Mouse (Mus musculus) embryo, embryonic 10 days (tissue): ENCODE data around the gene Morn4.

ENCODE experiments used
- DNase-seq: peaks from one replicate; pipeline ENCODE4 v3.0.0-alpha.2; 2015; ENCODE audit warnings: low spot score

Gene Morn4

DNA sequence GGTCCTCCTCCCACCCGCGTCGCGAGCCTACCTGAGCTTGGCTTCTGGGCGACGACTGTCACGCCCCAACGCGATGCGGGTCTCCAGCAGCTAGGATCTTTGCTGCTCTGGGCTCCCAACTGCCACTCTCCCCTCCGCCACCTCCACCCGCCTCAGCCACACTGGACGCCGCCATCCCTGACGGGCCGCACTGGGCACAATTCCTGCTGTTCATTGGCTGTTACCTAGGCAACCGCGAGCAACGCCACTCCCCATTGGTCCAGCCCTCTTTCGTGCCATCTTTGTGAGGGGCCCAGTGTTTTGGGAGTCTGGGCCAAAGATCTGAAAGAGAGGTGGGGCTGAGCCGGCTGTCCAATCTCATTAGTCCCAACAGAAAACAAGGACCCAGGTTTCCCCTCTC, at the start of gene Morn4:
Gene Morn4 (minus strand): TSS at position 192 of the 400 bp plus-strand sequence.
- DNase-seq = peak; percentile 98

- no peak for DNase-seq
Measured at GRCm38 (mm10) chr19:42135070-42135469, 48.9 kb upstream of the Morn4 start.

- no peak for DNase-seq
Measured at GRCm38 (mm10) chr19:42131101-42131500, 44.9 kb upstream of the Morn4 start.

GRCm38 (mm10) chr19:42130294-42130606, 44.1 kb upstream of the Morn4 start:
- no peak for DNase-seq

DNA sequence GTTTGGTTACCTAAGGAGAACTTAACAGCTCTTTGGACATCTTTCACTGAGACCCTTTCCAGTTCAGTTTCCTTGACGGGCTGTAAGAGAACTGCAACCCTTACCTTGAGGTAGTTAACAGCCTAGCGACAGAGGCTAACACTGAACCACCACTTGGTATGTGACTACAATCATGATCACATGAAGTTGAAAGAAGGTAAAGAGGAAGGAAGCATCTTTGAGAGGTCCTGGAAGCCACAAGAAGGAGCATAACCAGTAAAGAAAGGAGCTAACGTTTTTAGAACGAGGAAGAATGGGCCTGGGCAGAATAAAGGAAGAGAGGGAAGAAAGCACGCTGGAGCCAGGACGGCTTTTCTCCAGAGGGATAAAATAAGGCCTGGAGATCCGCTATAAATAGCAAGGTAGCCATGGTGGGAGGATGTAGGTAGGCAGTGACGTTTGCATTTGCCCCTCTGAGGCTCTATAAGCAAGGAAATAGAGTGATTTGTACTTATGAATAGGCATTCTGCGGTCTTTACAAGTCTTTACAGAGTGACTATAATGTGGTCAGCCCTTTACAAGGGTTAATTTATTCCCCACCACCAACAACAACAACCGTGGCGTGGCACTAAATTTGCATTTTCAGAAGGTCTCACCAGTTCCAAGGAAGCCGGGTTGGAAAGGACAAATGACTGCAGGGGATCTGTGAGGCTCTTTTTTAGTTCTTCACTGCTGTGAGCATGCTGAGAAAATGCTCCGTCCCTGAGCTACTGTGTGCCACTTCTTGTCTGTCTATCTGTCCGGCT, 43.5 kb upstream of the Morn4 start:
- DNase-seq = no peak

DNA sequence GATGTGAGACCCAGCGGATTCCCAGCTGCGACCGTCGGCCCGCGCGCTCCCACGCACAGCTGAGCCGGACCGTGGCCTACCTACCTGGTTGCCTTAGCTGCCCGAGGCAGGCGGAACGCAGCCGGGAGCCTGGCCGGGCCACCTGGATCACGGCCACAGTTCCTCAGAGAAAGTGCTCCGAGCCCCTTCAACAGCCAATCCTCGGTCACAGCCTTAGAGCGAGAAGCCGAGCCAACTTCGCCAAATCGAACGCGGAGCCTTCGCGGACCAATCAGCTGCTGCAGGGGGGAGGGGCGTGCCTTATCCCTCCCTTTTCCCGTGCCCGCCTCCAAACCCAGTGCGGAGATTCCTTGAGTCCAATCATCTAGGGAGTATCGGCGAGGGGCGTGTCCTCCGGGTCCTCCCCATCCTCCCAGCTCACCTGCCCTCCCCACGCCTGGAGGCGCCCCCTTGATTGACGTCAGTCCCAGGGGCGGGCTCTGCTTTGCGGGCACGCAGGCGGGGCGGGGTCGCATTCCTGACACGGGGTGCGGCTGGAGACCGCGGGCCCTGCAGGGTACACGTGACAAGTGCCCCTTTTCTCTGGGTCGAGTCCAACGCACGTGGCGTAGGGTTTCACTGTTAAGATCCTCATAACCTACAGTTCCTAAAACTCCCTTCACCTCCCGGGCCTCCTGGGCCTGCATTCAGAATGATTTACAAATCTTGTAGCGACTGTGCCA, 42.8 kb upstream of the Morn4 start, which contains the start of gene Avpi1:
Gene Avpi1 (minus strand): TSS at position 273 of the 722 bp plus-strand sequence.
- peak; percentile 99 for DNase-seq

GRCm38 (mm10) chr19:42128052-42128740, 42.0 kb upstream of the Morn4 start:
- peak; percentile 21 for DNase-seq

- DNase-seq = no peak
Measured at GRCm38 (mm10) chr19:42127024-42127423, 40.9 kb upstream of the Morn4 start.

- no peak for DNase-seq
Measured at GRCm38 (mm10) chr19:42126219-42126605, 40.1 kb upstream of the Morn4 start.

DNA sequence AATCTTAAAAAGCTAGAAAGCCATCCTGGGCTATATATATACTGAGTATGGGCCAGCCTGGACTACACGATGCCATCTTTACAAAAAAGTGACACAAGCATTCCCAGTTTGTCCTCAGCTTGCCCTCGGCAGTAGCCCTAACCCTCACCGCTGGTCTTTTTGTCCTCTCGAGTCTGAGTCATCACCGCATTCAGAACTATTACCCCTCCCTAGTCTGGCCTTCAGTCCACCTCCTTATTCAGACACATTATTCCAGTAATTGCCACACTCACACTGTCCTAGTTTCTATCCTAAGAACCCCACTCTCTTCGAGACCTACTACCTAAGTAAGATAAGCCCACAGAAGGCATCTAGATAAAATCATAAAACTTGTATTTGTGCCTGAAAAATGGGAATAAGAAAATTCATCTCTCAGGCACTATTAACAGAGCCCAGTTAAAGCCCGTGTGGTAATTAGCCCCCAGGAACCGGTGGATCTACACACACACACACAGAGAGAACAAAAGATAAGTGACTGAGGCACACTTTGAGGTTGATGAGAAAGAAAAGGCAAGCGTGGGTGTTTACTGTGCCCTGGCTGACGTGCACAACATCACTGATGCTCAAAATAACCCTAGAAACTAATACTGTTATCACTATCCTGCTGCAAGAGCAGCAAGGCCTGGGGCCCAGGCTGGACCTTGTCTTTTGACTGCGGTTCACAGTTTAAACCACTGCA, 39.5 kb upstream of the Morn4 start:
- no peak for DNase-seq

GRCm38 (mm10) chr19:42124684-42125083, 38.5 kb upstream of the Morn4 start:
- DNase-seq = no peak

DNA sequence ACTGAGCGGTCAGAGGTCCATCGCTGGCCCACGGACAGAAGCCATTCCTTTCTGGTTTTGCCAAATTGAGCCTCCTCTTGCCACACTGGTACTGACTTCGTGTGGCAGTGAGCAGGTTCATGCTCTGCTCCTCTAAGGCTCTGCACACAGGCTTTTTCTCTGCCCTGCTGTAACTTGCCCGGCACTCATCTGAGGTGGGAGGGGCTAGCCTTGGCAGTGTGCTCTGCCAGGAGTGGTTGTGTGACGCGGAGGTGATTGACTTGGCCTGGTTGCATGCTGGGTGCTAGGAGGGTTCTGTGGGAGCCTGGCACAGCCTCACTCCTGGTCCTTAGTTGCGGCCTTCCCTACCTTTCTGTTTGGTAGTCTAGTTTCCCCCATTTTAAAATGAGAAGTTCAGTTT, 34.3 kb upstream of the Morn4 start:
- DNase-seq = no peak

DNA sequence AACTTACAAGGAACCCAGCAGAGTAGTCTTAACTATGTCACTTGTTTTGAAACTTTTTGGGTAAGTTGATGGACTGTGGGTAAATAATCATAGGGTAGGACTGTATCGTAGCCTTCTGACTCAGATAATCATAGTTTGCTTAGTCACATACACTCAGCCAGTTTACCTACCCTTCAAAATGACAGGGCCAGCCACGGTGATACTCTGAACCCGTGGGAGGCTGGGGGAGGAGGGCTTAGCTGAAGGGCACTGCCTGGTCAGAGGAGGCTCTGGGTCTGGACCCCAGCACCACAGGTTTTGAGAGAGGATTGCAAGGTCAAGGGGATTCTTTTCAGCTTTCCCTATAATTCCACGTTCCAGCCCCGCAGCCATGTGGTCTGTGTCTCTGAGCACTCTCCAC, 32.4 kb upstream of the Morn4 start:
- DNase-seq = no peak

DNA sequence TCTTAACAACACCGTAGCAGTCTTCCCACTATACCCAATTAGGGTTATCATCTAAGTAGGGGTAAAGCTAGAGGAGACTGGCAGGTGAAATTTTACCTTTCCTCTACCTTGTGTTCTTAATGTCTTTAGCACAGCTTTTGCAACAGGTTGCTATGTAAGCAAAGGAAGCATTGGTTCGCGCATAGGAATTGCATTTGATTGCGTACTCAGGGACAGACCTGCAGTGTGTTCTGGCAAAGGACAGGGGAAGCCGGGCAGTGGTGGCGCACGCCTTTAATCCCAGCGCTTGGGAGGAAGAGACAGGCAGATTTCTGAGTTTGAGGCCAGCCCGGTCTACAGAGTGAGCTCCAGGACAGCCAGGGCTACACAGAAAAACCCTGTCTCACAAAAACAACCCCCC, 32.0 kb upstream of the Morn4 start:
- no peak for DNase-seq

DNA sequence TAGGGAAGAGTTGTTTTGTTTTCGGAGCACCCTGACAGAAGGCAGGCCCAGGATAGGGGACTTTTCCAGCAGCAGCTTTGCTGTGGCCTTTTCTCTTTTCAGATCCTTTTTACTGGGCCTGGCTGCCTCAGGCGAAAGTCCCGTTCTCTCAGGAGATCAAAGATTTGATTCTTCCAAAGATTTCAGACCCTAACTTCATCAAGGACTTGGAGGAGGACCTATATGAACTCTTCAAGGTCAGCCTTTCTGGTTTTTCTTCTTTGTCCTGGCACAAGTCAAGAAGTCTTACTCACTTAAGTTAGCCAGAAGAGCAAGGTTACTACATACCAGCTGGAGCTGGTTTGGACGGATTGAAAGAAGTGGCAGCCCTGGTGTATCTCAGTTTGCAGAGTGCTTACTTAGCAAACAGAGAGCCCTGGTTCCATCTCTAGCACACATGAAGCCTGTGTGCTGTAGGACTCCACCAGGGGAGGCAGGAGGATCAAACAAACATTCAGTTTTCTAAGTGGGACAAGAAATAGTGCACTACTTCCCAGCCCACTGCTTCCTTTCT, 29.7 kb upstream of the Morn4 start:
- DNase-seq = no peak

- no peak for DNase-seq
Measured at GRCm38 (mm10) chr19:42104681-42105080, 18.5 kb upstream of the Morn4 start.

- no peak for DNase-seq
Measured at GRCm38 (mm10) chr19:42099406-42099805, 13.2 kb upstream of the Morn4 start.

- DNase-seq = peak; percentile 38
Measured at GRCm38 (mm10) chr19:42090637-42091141, 4.5 kb upstream of the Morn4 start.

DNA sequence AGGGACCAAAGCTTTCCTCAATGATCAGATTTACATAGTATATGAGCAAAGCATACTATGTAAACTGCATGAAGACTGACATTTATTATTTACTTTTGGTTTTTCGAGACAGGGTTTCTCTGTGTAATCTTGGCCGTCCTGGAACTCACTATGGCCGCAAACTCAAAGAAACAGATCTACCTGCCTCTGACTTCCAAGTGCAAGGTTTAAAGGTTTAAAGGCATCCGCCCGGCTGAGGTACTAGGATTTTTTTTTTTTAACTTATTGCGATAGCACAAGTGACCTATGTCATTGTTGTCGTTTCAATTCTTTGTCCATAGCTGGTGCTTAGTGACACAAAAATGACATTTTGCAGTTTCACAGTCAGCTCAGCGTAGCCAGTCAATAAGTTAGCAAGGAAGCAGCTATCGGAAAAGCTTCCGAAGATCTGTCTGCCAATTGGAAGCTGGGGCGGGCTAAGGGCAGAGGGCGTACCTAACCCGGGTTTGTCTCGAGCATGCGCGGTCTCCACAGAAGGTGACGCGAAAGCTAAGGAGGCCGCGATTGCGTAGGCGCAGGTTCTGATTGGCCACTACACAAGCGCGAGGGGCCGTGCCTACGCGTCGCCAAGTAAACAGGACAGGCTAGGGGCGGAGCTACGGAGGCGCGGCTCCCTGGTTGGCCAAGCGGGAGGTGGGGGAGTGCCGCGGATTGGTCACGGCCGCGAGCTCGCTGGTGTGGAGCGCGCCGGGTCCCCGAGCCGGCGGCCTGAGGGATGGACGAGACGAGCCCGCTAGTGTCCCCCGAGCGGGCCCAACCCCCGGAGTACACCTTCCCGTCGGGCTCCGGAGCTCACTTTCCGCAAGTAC, 3.8 kb upstream of the Morn4 start, which contains the start of gene Pi4k2a:
Gene Pi4k2a (plus strand): TSS at position 723 of the 848 bp plus-strand sequence.
- peak; percentile 100 for DNase-seq

DNA sequence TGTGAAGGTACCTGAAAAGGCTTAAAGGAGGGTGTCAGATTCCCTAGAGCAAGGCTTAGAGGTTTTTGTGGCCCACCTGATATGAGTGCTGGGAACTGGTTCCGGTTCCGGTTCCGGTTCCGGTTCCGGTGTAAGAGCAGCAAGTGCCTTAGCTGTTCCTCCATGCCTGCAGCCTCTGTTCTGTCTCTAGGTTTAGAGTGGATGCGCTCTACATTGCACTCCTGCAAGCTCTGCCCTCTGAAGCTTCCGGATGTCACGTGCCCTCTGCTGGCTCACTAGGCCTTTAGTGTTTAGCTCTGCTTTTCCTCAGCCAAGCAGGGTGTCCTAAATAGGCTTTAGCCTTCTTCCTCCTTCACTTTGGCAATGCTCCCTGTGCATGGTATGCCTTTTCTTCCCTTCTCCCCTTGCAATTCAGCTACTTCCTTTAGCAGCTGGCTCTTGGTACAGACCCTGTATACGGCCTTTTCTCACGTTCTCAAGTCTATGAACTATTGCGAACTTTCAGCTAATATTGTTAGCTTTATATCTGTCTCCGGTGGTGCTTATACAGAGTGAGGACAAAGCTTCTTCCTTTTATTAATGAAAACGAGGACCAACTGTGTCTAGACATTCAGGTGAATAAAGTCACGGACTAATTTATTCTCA, 3.1 kb upstream of the Morn4 start:
- peak; percentile 78 for DNase-seq
